Mouse (Mus musculus) layer of hippocampus, postnatal 14 days (tissue): ENCODE data around the gene Ssc4d. TPM values are rescaled to one million over a fixed set of nuclear protein-coding genes. Genes with fewer than 3 reads are reported as not detected.

ENCODE experiments used
- DNase-seq, 2 experiments: peaks; one replicate each; pipeline ENCODE4 v3.0.0; 2021 to 2022; ENCODE audit warnings: low spot score in 2 of 2, mixed read lengths in 1 of 2
- total RNA-seq, 2 experiments: library from RNA; stranded (reverse); gene quantifications; 2 replicates each; pipeline ENCODE4 v1.2.3; 2021

Gene Ssc4d
- total RNA-seq, 2 experiments from 2014 or later = 1.7 to 2.0 TPM

DNA sequence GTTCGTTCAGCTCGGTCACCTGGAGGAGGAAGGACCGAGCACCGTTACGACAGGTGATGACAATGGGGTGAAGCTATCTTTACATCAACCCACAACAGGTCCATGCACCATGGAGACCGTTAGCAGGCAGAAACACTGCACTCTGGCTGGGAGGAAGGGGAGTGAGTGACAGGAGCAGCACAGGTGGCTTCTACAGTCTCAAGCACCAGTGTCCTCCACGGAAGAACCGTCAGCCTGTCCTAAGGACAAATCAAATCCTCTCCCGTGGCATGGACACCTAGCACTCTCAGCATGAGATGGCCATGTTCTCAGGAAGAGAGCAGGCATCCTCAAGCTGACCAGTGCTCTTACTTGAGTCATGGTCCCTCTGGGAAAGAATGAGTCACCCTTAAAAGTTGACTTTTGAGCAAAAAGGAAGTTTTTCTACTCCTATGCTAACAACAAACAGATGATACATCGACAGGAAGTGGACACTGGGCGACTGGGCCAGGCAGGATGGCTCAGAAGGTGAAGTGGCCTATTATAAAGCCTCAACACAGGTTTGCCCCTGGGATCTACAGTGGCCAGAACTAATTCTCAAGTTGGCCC is 62.6 kb downstream of the Ssc4d start:
- DNase-seq = no peak

DNA sequence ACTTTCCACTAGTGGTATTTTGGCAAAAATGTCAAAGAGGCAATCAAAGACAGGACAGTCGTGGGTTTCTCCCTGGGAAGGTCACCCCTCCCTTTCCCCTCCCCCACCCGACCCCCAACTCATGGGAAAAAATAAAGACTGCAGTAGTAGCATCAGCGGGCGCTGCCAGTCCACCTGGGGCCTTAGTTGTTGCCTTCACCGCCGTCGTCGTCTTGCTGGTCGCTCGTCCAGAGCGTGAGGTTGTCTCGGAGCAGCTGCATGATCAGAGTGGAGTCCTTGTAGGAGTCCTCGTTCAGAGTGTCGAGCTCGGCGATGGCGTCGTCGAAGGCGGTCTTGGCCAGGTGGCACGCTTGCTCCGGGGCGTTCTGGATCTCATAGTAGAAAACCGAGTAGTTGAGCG is 63.5 kb downstream of the Ssc4d start:
- DNase-seq = no peak

Other genes starting within 250 kb of the Ssc4d start
- gene Tmem120a, start 230.1 kb downstream of the Ssc4d start, total RNA-seq = 10 to 100 TPM; 13.7 to 15.6 TPM
- under 1 TPM in 1 of 2 experiments, not detected in 1; 0.44 TPM for gene Styxl1, start 196.1 kb downstream of the Ssc4d start, total RNA-seq
- 100 to 1,000 TPM; 463 to 479 TPM for gene Mdh2, start 196.1 kb downstream of the Ssc4d start, total RNA-seq
- gene Srrm3, start 167.6 kb downstream of the Ssc4d start, total RNA-seq = 10 to 100 TPM; 63.2 to 68.4 TPM
- 10 to 100 TPM in 1 of 2 experiments, 1 to 10 TPM in 1; 7.1 to 10.5 TPM for gene Hspb1, start 86.6 kb downstream of the Ssc4d start, total RNA-seq
- gene Ywhag, start 39.9 kb downstream of the Ssc4d start, total RNA-seq = 1,000 to 10,000 TPM; 1,522 to 1,558 TPM
- gene Zp3, start 5.6 kb upstream of the Ssc4d start, total RNA-seq = not detected
- 1 to 10 TPM; 9.1 to 9.5 TPM for gene Dtx2, start 20.3 kb upstream of the Ssc4d start, total RNA-seq
- not detected for gene Upk3b, start 64.0 kb upstream of the Ssc4d start, total RNA-seq
- not detected for gene Upk3bl, start 80.0 kb upstream of the Ssc4d start, total RNA-seq
- gene Rasa4, start 109.4 kb upstream of the Ssc4d start, total RNA-seq = 1 to 10 TPM; 4.3 to 4.4 TPM
- gene Polr2j, start 142.1 kb upstream of the Ssc4d start, total RNA-seq = 10 to 100 TPM; 73.6 to 82.2 TPM
- 10 to 100 TPM; 15.1 to 18.5 TPM for gene Lrwd1, start 161.5 kb upstream of the Ssc4d start, total RNA-seq
- 1 to 10 TPM; 8.4 to 10.0 TPM for gene Alkbh4, start 161.6 kb upstream of the Ssc4d start, total RNA-seq
- 100 to 1,000 TPM; 124 to 127 TPM for gene Orai2, start 196.2 kb upstream of the Ssc4d start, total RNA-seq
- gene Prkrip1, start 224.4 kb upstream of the Ssc4d start, total RNA-seq = 10 to 100 TPM; 39.9 to 41.5 TPM